Mouse (Mus musculus): Measurements from ENCODE around the gene Cmah.
A peak's percentile ranks its signal among the peaks of the same experiment; 100 is the strongest.

The Cmah gene

GRCm38 (mm10) chr13:24327201-24327600, at the start of gene Cmah:
Cmah (plus strand) TSS chr13:24327404.
- no peak for DNase-seq (ENCODE audit: low spot score in 2 of 2)

GRCm38 (mm10) chr13:24279407-24279761, 47.8 kb upstream of the Cmah start:
- DNase-seq (ENCODE audit: low spot score in 2 of 2) = no peak

DNA sequence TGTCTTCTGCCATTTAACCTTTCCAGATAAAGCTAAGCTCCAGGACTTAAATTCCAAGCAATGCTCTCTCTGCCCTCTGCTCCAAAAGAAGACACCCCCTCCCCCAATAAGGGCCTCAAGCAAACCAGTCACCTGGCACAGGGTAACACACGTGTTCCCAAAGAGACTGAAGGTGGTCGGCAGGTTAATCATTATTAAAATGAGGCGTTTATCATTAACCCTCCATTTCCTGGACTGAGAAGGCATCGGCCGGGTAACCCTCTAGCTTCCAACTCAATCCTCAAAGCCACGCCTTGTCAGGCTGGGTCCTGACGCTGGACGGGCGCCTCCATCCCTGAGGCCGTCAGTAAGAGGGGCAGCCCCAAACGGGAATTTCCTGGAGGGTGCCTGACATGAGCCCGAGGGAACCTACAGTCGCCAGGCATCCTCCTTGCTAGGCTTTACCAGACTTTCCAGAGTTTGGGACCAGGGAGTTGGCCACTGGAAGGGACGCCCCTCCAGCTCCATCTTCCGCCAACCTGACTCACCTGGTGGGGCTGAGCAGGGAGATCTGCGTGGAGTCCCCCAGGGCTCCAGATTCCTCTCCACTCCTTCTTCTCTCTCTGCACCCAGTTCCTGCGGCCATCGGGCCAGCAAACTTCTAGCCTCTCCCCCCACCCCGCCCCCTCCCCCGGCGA, 47.3 kb upstream of the Cmah start:
- DNase-seq (ENCODE audit: low spot score in 2 of 2) = no peak

DNA sequence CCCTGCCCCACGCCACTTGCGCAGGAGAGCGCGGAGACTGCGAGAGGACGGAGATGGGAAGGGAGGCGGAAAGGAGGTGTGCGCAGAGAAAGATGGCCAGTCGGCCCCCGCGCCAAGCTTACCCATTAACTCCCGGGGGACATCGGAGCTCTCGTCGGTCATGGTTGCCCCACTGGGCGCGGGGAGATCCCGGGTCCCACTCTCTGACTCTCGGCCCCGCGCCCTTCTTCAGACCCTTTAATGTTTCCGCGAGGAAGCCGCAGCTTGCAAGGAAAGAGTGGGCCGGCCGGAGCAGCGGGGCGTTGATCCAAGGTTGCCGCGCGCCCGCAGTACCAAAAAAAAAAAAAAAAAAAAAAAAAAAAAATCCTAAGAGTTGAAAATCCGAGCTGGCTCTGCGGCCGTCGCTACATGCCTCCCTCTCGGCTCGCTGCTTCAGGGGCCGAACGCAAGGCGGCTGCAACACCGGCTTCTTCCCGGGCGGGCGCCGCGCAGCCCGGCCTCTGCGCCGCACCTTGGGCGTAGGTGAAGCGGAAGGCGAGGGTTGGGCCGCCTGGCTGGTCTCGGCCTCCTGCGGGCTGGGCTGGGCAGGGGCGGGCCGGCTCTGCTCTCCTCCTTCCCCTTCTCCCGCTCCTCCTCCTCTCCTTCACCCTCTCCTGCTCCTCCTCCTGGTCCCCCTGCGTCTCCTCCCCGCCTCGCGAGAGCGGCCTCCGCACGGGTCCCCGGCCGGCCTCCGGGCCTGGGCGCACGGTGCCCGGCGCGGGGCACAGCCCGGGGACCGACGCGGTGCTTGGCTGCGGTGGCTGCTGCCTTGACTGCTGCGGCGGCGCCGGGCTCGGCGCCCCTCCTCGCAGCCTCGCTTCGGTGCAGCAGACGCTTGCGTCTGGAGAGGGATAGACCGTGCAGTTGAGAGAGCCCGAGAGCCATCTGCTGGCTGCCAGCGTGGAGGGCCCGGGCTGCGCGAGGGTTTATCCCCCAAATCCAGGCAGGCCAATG, 46.5 kb upstream of the Cmah start, which contains the start of gene Carmil1:
Carmil1 (minus strand) TSS at position 357 of the 993 bp plus-strand sequence.
- DNase-seq (ENCODE audit: low spot score in 2 of 2) = peak; percentile 73 to 77

GRCm38 (mm10) chr13:24287381-24287780, 39.8 kb upstream of the Cmah start:
- no peak for DNase-seq (ENCODE audit: low spot score in 2 of 2)

GRCm38 (mm10) chr13:24297252-24297651, 30.0 kb upstream of the Cmah start:
- DNase-seq (ENCODE audit: low spot score in 2 of 2) = no peak

- DNase-seq (ENCODE audit: low spot score in 2 of 2) = no peak
Observed at GRCm38 (mm10) chr13:24305486-24305885, 21.7 kb upstream of the Cmah start.

- no peak for DNase-seq (ENCODE audit: low spot score in 2 of 2)
Observed at GRCm38 (mm10) chr13:24306248-24306647, 21.0 kb upstream of the Cmah start.

DNA sequence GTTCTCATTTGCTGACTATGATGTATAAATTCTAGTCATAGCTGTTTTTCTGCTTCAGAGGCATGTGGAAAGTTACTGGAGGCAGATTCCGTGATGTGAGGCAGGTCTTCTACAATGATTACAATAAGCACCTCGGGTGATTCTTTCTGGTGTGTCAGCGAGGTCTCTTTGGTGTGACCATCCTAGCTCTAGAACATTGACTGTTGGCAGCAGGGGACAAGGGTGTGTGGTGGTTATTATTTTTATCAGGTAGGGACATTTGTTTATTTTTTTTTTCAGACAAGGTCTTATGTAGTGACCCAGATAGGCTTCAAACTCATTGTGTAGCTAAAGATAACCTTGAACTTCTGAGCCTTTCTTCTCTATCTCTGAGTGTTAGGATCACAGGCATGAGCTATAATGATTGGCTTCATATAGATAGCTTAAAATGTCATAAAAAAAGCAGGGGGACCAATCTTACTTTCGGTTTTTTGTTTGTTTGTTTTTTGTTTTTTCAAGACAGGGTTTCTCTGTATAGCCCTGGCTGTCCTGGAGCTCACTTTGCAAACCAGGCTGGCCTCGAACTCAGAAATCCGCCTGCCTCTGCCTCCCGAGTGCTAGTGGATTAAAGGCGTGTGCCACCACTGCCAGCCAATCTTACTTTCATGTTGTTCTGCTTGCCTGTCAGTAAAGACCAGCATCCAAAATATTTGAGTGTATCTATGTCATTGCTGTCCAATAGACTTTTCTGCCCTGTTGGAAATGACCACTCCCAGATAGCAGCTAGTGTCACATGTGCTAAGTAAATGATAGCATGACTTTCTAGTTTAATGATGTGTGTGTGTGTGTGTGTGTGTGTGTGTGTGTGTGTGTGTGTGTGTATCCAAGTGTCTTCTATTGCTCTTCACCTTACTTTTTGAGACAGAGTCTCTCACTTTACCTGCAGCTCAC, 15.9 kb upstream of the Cmah start:
- DNase-seq (ENCODE audit: low spot score in 2 of 2) = no peak

GRCm38 (mm10) chr13:24316563-24316962, 10.6 kb upstream of the Cmah start:
- no peak for DNase-seq (ENCODE audit: low spot score in 2 of 2)

- peak in 1 of 2 experiments; percentile 15 for DNase-seq (ENCODE audit: low spot score in 2 of 2)
Observed at GRCm38 (mm10) chr13:24318618-24319017, 8.6 kb upstream of the Cmah start.

DNA sequence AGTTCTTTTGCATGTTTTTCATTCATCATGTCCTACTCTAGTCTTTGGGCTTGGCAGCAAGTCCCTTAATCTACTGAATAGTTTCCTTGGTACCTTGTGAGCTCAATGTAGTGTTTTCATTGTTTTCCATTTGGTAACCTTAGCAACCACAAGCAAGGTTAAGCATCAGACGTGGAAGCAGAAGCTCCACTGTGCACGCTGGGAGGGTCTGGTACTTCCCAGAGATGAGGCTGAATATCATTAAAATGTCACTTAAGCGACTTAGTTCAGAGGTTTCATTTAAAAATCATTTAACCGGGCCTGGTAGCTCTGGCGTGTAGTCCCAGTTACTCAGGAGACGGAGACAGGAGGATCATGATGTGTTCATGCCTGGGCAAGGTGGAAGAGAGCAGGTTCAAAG, 5.9 kb upstream of the Cmah start:
- DNase-seq (ENCODE audit: low spot score in 2 of 2) = no peak

GRCm38 (mm10) chr13:24328036-24328817, 1.0 kb downstream of the Cmah start:
- no peak for DNase-seq (ENCODE audit: low spot score in 2 of 2)

DNA sequence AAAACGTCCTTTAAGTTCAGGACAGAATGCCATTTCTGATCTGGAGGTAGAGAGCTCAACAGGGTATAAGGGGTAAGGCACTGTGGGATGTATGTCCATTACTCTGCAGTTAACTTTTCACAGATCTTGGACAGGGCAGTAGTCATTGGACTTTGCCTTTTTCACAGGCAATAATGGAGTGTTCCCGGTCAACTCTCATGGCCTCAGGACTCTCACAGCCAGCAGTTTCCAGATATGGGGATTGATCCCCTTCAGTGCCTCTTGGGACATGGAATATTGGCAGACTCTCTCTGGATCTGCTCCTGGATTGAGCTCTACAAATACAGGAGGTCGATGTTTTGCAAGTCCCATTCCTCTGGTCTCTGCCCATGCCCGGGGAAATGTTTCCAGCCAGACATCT, 2.9 kb downstream of the Cmah start:
- no peak for DNase-seq (ENCODE audit: low spot score in 2 of 2)

DNA sequence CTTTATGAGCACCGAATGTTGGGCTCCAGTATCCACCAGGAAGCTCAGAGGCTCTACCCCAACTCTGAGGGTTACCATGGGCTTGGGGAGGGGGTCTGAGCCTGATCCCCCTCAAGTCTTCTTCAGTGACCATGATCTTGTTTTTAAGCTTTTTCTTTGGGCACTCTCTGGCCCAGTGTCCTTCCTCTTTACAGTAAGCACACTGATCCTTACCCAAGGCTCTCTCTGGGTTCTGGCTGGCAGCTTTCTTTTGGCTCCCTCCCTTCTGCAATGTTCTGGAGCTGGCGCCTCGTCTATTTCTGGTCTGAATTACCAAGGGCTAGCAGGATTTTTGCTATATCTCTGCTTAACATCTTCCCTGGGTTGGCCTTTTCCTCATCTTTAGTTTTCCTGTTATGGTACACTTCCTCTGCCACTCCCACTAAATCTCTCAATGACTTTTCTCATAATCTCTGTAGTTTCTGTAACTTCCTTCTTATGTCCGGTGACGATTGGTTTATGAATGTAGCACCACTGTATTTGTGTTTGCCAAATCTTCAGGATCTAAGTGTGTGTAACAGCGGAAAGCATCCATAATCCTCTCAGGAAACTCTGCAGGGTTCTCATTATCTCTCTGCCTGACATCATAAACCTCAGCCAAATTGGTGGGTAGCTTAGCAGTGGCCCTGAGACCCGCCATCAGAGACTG, 3.8 kb downstream of the Cmah start:
- no peak for DNase-seq (ENCODE audit: low spot score in 2 of 2)

DNA sequence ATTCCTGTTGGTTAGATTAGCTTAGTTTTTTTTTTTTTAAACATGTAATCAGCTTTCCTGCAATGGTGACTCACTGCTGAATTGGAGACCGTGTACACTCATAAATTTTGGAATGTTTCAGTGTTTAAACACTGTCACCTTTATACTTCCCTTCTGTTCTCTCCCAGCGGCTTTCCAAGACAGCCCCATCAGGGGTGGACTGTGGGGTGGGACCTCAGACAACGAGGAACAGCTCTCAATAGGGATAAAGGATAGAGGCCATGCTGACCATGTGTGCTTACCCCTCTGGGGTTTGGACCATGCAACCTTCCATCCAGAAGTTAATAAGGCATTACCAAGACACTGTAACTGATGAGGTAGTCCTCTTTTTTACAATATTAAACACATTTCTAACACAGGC, 5.3 kb downstream of the Cmah start:
- no peak for DNase-seq (ENCODE audit: low spot score in 2 of 2)

GRCm38 (mm10) chr13:24336818-24337217, 9.6 kb downstream of the Cmah start:
- no peak for DNase-seq (ENCODE audit: low spot score in 2 of 2)

DNA sequence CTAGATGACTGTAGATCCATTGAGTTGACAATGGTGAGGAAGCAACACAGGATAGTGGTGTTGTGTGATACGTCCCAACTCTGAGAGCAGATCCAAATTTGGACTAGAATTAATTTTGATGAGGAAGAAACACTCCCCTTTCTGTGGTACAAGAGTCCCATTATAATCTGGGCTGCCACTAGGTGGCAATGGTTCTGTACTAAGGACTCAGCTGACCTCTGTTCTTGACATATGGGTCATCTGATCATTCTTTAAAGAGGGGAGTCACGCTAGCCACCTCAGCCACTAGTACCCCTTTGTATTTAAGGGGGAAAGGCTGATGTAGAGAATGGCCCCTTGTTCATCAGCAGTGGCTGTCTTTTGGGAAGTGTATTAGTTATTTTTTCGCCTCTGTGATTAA, 10.7 kb downstream of the Cmah start:
- DNase-seq (ENCODE audit: low spot score in 2 of 2) = no peak

DNA sequence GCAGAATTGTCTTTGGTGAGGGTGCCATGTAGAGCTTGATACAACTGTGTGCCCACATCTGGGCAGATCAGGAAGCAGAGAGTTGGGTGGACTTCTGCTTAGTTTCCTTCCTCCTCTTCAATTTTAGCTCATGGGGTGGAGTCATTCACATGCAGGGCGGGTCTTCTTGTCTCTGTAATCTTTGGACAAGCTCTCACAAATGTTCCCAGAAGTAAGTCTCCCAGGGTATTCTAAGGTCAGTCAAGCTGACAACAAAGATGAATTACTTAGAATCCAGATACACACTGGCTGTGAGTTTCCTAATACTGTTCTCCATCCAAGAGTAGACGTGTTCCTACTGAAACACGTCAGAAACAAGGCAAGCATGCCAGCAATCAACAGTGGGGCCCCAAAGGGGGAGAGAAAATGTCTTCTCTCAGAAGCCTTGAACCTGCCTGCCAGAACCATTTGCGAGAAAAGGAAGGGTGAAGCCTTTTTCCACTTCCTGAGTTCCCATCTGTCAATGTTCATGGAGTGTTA, 11.2 kb downstream of the Cmah start:
- no peak for DNase-seq (ENCODE audit: low spot score in 2 of 2)

GRCm38 (mm10) chr13:24339907-24340306, 12.7 kb downstream of the Cmah start:
- DNase-seq (ENCODE audit: low spot score in 2 of 2) = no peak
